Mouse (Mus musculus) heart, embryonic 13.5 days (tissue): Measurements from ENCODE around the gene Cngb1. TPM values are rescaled to one million over a fixed set of nuclear protein-coding genes. Genes with fewer than 3 reads are reported as not detected.

Experiments
- polyA plus RNA-seq: library from polyadenylated mRNA; unstranded; fragments of >200 nt; fragmentation: Nextera tagmentation; extraction: Ambion mirVana; gene quantifications from 2 replicates; pipeline ENCODE4 v1.2.1, GENCODE M21; 2015

Cngb1 gene
- polyA plus RNA-seq, 1 experiment from 2014 or later, result 0.55 TPM

Other genes starting within 250 kb of the Cngb1 start
- 16.0 and 16.1 TPM in 2 replicates for gene Katnb1, start 225.4 kb downstream of the Cngb1 start, polyA plus RNA-seq
- gene Kifc3, start 103.8 kb downstream of the Cngb1 start, polyA plus RNA-seq, result 10.6 and 12.1 TPM in 2 replicates
- 0.40 TPM in 1 of 2 replicates, not detected in the other for gene Tepp, start 4.0 kb upstream of the Cngb1 start, polyA plus RNA-seq
- gene Zfp319, start 25.4 kb upstream of the Cngb1 start, polyA plus RNA-seq, result 5.6 and 5.9 TPM in 2 replicates
- gene Usb1, start 25.7 kb upstream of the Cngb1 start, polyA plus RNA-seq, result 25.5 and 29.1 TPM in 2 replicates
- 42.5 and 43.4 TPM in 2 replicates for gene Mmp15, start 45.7 kb upstream of the Cngb1 start, polyA plus RNA-seq
- gene Cfap20, start 128.3 kb upstream of the Cngb1 start, polyA plus RNA-seq, result 151 and 167 TPM in 2 replicates
- gene Csnk2a2, start 183.5 kb upstream of the Cngb1 start, polyA plus RNA-seq, result 7.1 TPM in 2 replicates
- 2.2 and 2.4 TPM in 2 replicates for gene Ccdc113, start 227.5 kb upstream of the Cngb1 start, polyA plus RNA-seq